In genomic region chr13:24802131-24802691, GRCm38 (mm10) we compare ENCODE assay signal across 8 mouse cellular contexts. TPM values are rescaled to one million over a fixed set of nuclear protein-coding genes. Genes with fewer than 3 reads are reported as not detected.
DNase-seq lines count a peak whose midpoint lies in the region; ATAC-seq and TF ChIP-seq lines count a peak whose summit lies in the region.

No protein-coding gene starts in this region.

- no peaks in the 10 kb centered on the region for H3K27me3 ChIP-seq in cerebellum, adult 2 months (ENCODE audit: control insufficient read depth, insufficient read depth, low read length)
- H3K27me3 ChIP-seq in forebrain, embryonic 16.5 days (replicated peaks; ENCODE audit: control insufficient read depth, insufficient read depth, low read length): no peaks in the 10 kb centered on the region
- no peaks in the 10 kb centered on the region for H3K27me3 ChIP-seq in intestine, embryonic 15.5 days (replicated peaks)
- no peaks in the 10 kb centered on the region for H3K27me3 ChIP-seq in liver, embryonic 16.5 days (ENCODE audit: control insufficient read depth, insufficient read depth, low read depth, low read length)
- H3K27me3 ChIP-seq in thymus, adult 2 months (ENCODE audit: control insufficient read depth, insufficient read depth, low read length): no peaks in the 10 kb centered on the region

- ATAC-seq in forebrain, embryonic 16.5 days: no peak
- no peak for ATAC-seq in intestine, embryonic 15.5 days
- ATAC-seq in liver, embryonic 16.5 days (ENCODE audit: low read depth): no peak

- peak overlapping the region; percentile 87 for H3K4me2 ChIP-seq in forebrain, embryonic 16.5 days (ENCODE audit: low read length)
- peak overlapping the region; percentile 77 for H3K4me2 ChIP-seq in intestine, embryonic 15.5 days (replicated peaks)
- H3K4me2 ChIP-seq in liver, embryonic 16.5 days (ENCODE audit: low read depth, low read length): peak overlapping the region; percentile 82

- H3K36me3 ChIP-seq in forebrain, embryonic 16.5 days (ENCODE audit: control insufficient read depth, insufficient read depth): peaks cover 3% of the 10 kb centered on the region
- peaks cover 2% of the 10 kb centered on the region for H3K36me3 ChIP-seq in intestine, embryonic 15.5 days
- peaks cover 20% of the 10 kb centered on the region for H3K36me3 ChIP-seq in liver, embryonic 16.5 days (ENCODE audit: control insufficient read depth, insufficient read depth)
- H3K36me3 ChIP-seq in thymus, adult 2 months (ENCODE audit: control insufficient read depth, insufficient read depth, low read length): peaks cover 21% of the 10 kb centered on the region

- peak overlapping the region; percentile 98 for H3K4me3 ChIP-seq in cerebellum, adult 2 months (replicated peaks; ENCODE audit: insufficient read depth, low read depth, low read length)
- H3K4me3 ChIP-seq in forebrain, embryonic 16.5 days (replicated peaks; ENCODE audit: low read length): peak overlapping the region; percentile 70
- H3K4me3 ChIP-seq in intestine, embryonic 15.5 days (replicated peaks): peak overlapping the region; percentile 98
- peak overlapping the region; percentile 99 for H3K4me3 ChIP-seq in liver, embryonic 16.5 days (ENCODE audit: low read depth, low read length)
- peak overlapping the region; percentile 90 for H3K4me3 ChIP-seq in thymus, adult 2 months (ENCODE audit: control insufficient read depth, insufficient read depth, low read length)

- peak overlapping the region; percentile 83 for H3K9ac ChIP-seq in forebrain, embryonic 16.5 days (replicated peaks; ENCODE audit: low read depth, low read length)
- peak overlapping the region; percentile 94 for H3K9ac ChIP-seq in intestine, embryonic 15.5 days
- peak overlapping the region; percentile 100 for H3K9ac ChIP-seq in liver, embryonic 16.5 days (ENCODE audit: low read depth, low read length)

- peak; percentile 51 for DNase-seq in layer of hippocampus, adult 11-12 months (ENCODE audit: low spot score)
- no peak for DNase-seq in layer of hippocampus, postnatal 25 days (ENCODE audit: extremely low spot score in 1 of 2, low spot score in 1 of 2)
- DNase-seq in cerebellum, adult 2 months: peak; percentile 32 to 35
- peak; percentile 34 for DNase-seq in natural killer cell, adult 2 months (ENCODE audit: low spot score in 2 of 2)
- peak; percentile 32 for DNase-seq in thymus, adult 2 months

- no peaks in the 10 kb centered on the region for H3K9me3 ChIP-seq in forebrain, embryonic 16.5 days (ENCODE audit: control insufficient read depth, low read length)
- H3K9me3 ChIP-seq in intestine, embryonic 15.5 days: no peaks in the 10 kb centered on the region
- H3K9me3 ChIP-seq in liver, embryonic 16.5 days (replicated peaks; ENCODE audit: control insufficient read depth, low read length): no peaks in the 10 kb centered on the region

- WGBS in cerebellum, adult 2 months: under 1% methylated on average over 26 of the region's 26 CpGs
- under 1% methylated on average over 26 of the region's 26 CpGs for WGBS in forebrain, embryonic 16.5 days
- under 1% methylated on average over 26 of the region's 26 CpGs for WGBS in intestine, embryonic 15.5 days
- 0% methylated on average over 26 of the region's 26 CpGs for WGBS in liver, embryonic 16.5 days (ENCODE audit: insufficient replicate concordance)
- WGBS in thymus, adult 2 months: under 1% methylated on average over 26 of the region's 26 CpGs

- H3K4me1 ChIP-seq in cerebellum, adult 2 months (ENCODE audit: control insufficient read depth, insufficient read depth, low read length): peaks cover 3% of the 10 kb centered on the region
- peaks cover 23% of the 10 kb centered on the region for H3K4me1 ChIP-seq in forebrain, embryonic 16.5 days (replicated peaks; ENCODE audit: control insufficient read depth, insufficient read depth, low read length)
- H3K4me1 ChIP-seq in intestine, embryonic 15.5 days (replicated peaks): peaks cover 5% of the 10 kb centered on the region
- peaks cover 16% of the 10 kb centered on the region for H3K4me1 ChIP-seq in liver, embryonic 16.5 days (ENCODE audit: control insufficient read depth, low read depth, low read length)
- peaks cover 7% of the 10 kb centered on the region for H3K4me1 ChIP-seq in thymus, adult 2 months (replicated peaks; ENCODE audit: control insufficient read depth, insufficient read depth, low read length)

- no peak for TF ChIP-seq CTCF in cerebellum, adult 2 months (IDR thresholded peaks at IDR 0.05; ENCODE audit: borderline replicate concordance, insufficient read depth, low read depth, low read length)
- no peak for TF ChIP-seq CTCF in thymus, adult 2 months (IDR thresholded peaks at IDR 0.05; ENCODE audit: borderline replicate concordance, control insufficient read depth, extremely low read depth, insufficient read depth, low read length, poor library complexity)

- no peak overlapping the region for H3K27ac ChIP-seq in cerebellum, adult 2 months (ENCODE audit: insufficient read depth, low read length)
- peak overlapping the region; percentile 99; the same call in 1 of the 2 replicates for H3K27ac ChIP-seq in forebrain, embryonic 16.5 days (ENCODE audit: low read length)
- H3K27ac ChIP-seq in intestine, embryonic 15.5 days: peak overlapping the region; percentile 95; the same call in 1 of the 2 replicates
- H3K27ac ChIP-seq in liver, embryonic 16.5 days (ENCODE audit: low read length): peak overlapping the region; percentile 100
- H3K27ac ChIP-seq in thymus, adult 2 months (ENCODE audit: control insufficient read depth, insufficient read depth, low read length): peak overlapping the region; percentile 95; the same call in 1 of the 2 replicates

- no peak for TF ChIP-seq POLR2A in cerebellum, adult 2 months (IDR thresholded peaks at IDR 0.05; ENCODE audit: borderline replicate concordance, insufficient read depth, low read length)
- no peak for TF ChIP-seq POLR2A in thymus, adult 2 months (IDR thresholded peaks at IDR 0.05; ENCODE audit: control insufficient read depth, extremely low read depth, insufficient read depth, low read length, poor library complexity)

RNA-seq across cellular contexts. Expression of gene BC005537, which starts 0.8 kb away (rescaled TPM):
- 100 to 1,000 TPM; 162 to 165 TPM for total RNA-seq in layer of hippocampus, postnatal 25 days (2021)
- polyA plus RNA-seq in cerebellum, adult 2 months (2012; rRNA removed): 106 and 107 TPM in 2 replicates
- 26.8 and 30.9 TPM in 2 replicates for polyA plus RNA-seq in forebrain, embryonic 16.5 days (2015; fragmentation: Nextera tagmentation; extraction: Ambion mirVana)
- polyA plus RNA-seq in intestine, embryonic 15.5 days (2015; fragmentation: Nextera tagmentation; extraction: Ambion mirVana): 12.4 and 13.2 TPM in 2 replicates
- 7.6 and 8.9 TPM in 2 replicates for polyA plus RNA-seq in liver, embryonic 16.5 days (2015; fragmentation: Nextera tagmentation; extraction: Ambion mirVana)
- polyA plus RNA-seq in thymus, adult 2 months (2012; rRNA removed): 48.8 and 53.7 TPM in 2 replicates

RNA-seq across cellular contexts. Expression of gene Acot13, which starts 29.1 kb away (rescaled TPM):
- total RNA-seq in layer of hippocampus, postnatal 25 days (2021): 100 to 1,000 TPM; 107 to 109 TPM
- polyA plus RNA-seq in cerebellum, adult 2 months (2012; rRNA removed): 150 and 152 TPM in 2 replicates
- polyA plus RNA-seq in forebrain, embryonic 16.5 days (2015; fragmentation: Nextera tagmentation; extraction: Ambion mirVana): 53.3 and 55.8 TPM in 2 replicates
- 162 and 165 TPM in 2 replicates for polyA plus RNA-seq in intestine, embryonic 15.5 days (2015; fragmentation: Nextera tagmentation; extraction: Ambion mirVana)
- 56.0 and 56.9 TPM in 2 replicates for polyA plus RNA-seq in liver, embryonic 16.5 days (2015; fragmentation: Nextera tagmentation; extraction: Ambion mirVana)
- 49.8 and 51.5 TPM in 2 replicates for polyA plus RNA-seq in thymus, adult 2 months (2012; rRNA removed)

RNA-seq across cellular contexts. Expression of gene Tdp2, which starts 29.3 kb away (rescaled TPM):
- 10 to 100 TPM; 20.3 to 24.6 TPM for total RNA-seq in layer of hippocampus, postnatal 25 days (2021)
- polyA plus RNA-seq in cerebellum, adult 2 months (2012; rRNA removed): 43.4 and 46.3 TPM in 2 replicates
- polyA plus RNA-seq in forebrain, embryonic 16.5 days (2015; fragmentation: Nextera tagmentation; extraction: Ambion mirVana): 39.2 and 45.5 TPM in 2 replicates
- 55.9 and 65.0 TPM in 2 replicates for polyA plus RNA-seq in intestine, embryonic 15.5 days (2015; fragmentation: Nextera tagmentation; extraction: Ambion mirVana)
- 19.6 and 22.3 TPM in 2 replicates for polyA plus RNA-seq in liver, embryonic 16.5 days (2015; fragmentation: Nextera tagmentation; extraction: Ambion mirVana)
- polyA plus RNA-seq in thymus, adult 2 months (2012; rRNA removed): 40.3 and 42.4 TPM in 2 replicates

RNA-seq across cellular contexts. Expression of gene Gmnn, which starts 40.5 kb away (rescaled TPM):
- total RNA-seq in layer of hippocampus, postnatal 25 days (2021): 1 to 10 TPM; 1.8 to 2.5 TPM
- 7.9 and 8.3 TPM in 2 replicates for polyA plus RNA-seq in cerebellum, adult 2 months (2012; rRNA removed)
- 34.3 and 35.1 TPM in 2 replicates for polyA plus RNA-seq in forebrain, embryonic 16.5 days (2015; fragmentation: Nextera tagmentation; extraction: Ambion mirVana)
- 106 and 115 TPM in 2 replicates for polyA plus RNA-seq in intestine, embryonic 15.5 days (2015; fragmentation: Nextera tagmentation; extraction: Ambion mirVana)
- 82.5 and 101 TPM in 2 replicates for polyA plus RNA-seq in liver, embryonic 16.5 days (2015; fragmentation: Nextera tagmentation; extraction: Ambion mirVana)
- polyA plus RNA-seq in thymus, adult 2 months (2012; rRNA removed): 10.6 and 11.9 TPM in 2 replicates

RNA-seq across cellular contexts. Expression of gene D130043K22Rik, which starts 42.7 kb away (rescaled TPM):
- total RNA-seq in layer of hippocampus, postnatal 25 days (2021): 10 to 100 TPM; 25.4 to 26.7 TPM
- polyA plus RNA-seq in cerebellum, adult 2 months (2012; rRNA removed): 4.7 and 5.6 TPM in 2 replicates
- polyA plus RNA-seq in forebrain, embryonic 16.5 days (2015; fragmentation: Nextera tagmentation; extraction: Ambion mirVana): 3.6 and 5.7 TPM in 2 replicates
- polyA plus RNA-seq in intestine, embryonic 15.5 days (2015; fragmentation: Nextera tagmentation; extraction: Ambion mirVana): 1.2 and 1.3 TPM in 2 replicates
- polyA plus RNA-seq in liver, embryonic 16.5 days (2015; fragmentation: Nextera tagmentation; extraction: Ambion mirVana): 0.12 and 0.27 TPM in 2 replicates
- polyA plus RNA-seq in thymus, adult 2 months (2012; rRNA removed): 0.12 and 0.13 TPM in 2 replicates

Comparison
In these comparisons a context has a peak if more than half of its experiments do, and no peak if none do; other contexts are left out.
1. DNase-seq: peak in layer of hippocampus, adult 11-12 months (single experiment), cerebellum, adult 2 months (2 of 2), natural killer cell, adult 2 months (2 of 2) and thymus, adult 2 months (single experiment); none in layer of hippocampus, postnatal 25 days (0 of 2).
2. Peak in every context shown above with its lines, with median percentiles within 50 percentile points of each other: H3K4me3 ChIP-seq, H3K4me2 ChIP-seq and H3K9ac ChIP-seq.